Mouse (Mus musculus): ENCODE data around the gene 6030458C11Rik. TPM values are rescaled to one million over a fixed set of nuclear protein-coding genes. Genes with fewer than 3 reads are reported as not detected.

The 6030458C11Rik gene
- polyA plus RNA-seq, 1 experiment from 2014 or later = 33.7 TPM

GRCm38 (mm10) chr15:12840737-12841136 is 16.3 kb upstream of the 6030458C11Rik start:
- no peak overlapping the region for H3K4me3 ChIP-seq
- WGBS = 95% methylated on average over 11 of the region's 11 CpGs
- H3K4me1 ChIP-seq (replicated peaks) = no peaks in the 10 kb centered on the region
- no peak overlapping the region for H3K9ac ChIP-seq
- no peak for ATAC-seq (ENCODE audit: low FRiP score)
- peaks cover 90% of the 10 kb centered on the region for H3K36me3 ChIP-seq
- H3K27me3 ChIP-seq = no peaks in the 10 kb centered on the region
- no peak overlapping the region for H3K27ac ChIP-seq
- no peaks in the 10 kb centered on the region for H3K9me3 ChIP-seq
- no peak overlapping the region for H3K4me2 ChIP-seq

- Histone ChIP-seq H3K4me3 (no peak overlapping the region), H3K9me3 (no peaks in the 10 kb centered on the region), H3K4me2 (no peak overlapping the region), H3K27ac (no peak overlapping the region), H3K9ac (no peak overlapping the region), H3K4me1 (replicated peaks) (no peaks in the 10 kb centered on the region), H3K27me3 (no peaks in the 10 kb centered on the region), H3K36me3 (peaks cover 76% of the 10 kb centered on the region)
- no peak for ATAC-seq (ENCODE audit: low FRiP score)
- 93% methylated on average over 24 of the region's 24 CpGs for WGBS
Measured at GRCm38 (mm10) chr15:12834231-12834630, 9.8 kb upstream of the 6030458C11Rik start.

- ATAC-seq (ENCODE audit: low FRiP score) = 0 out of 2 replicates have a peak, but pooled peaks have one; percentile 52
- Histone ChIP-seq H3K4me3 (no peak overlapping the region), H3K4me1 (replicated peaks) (no peaks in the 10 kb centered on the region), H3K9ac (no peak overlapping the region), H3K36me3 (peaks cover 82% of the 10 kb centered on the region), H3K27ac (no peak overlapping the region), H3K27me3 (no peaks in the 10 kb centered on the region), H3K4me2 (no peak overlapping the region), H3K9me3 (no peaks in the 10 kb centered on the region)
- WGBS = 95% methylated on average over 31 of the region's 31 CpGs
Measured at GRCm38 (mm10) chr15:12833385-12833784, 8.9 kb upstream of the 6030458C11Rik start.

- no peak overlapping the region for H3K4me3 ChIP-seq
- ATAC-seq (ENCODE audit: low FRiP score) = no peak
- peaks cover 82% of the 10 kb centered on the region for H3K36me3 ChIP-seq
- H3K4me1 ChIP-seq (replicated peaks) = no peaks in the 10 kb centered on the region
- H3K27me3 ChIP-seq = no peaks in the 10 kb centered on the region
- H3K4me2 ChIP-seq = no peak overlapping the region
- H3K9me3 ChIP-seq = no peaks in the 10 kb centered on the region
- H3K9ac ChIP-seq = no peak overlapping the region
- WGBS = 97% methylated on average over 4 of the region's 4 CpGs
- no peak overlapping the region for H3K27ac ChIP-seq
Measured at GRCm38 (mm10) chr15:12832599-12832998, 8.2 kb upstream of the 6030458C11Rik start.

- Histone ChIP-seq H3K36me3 (peaks cover 63% of the 10 kb centered on the region), H3K4me1 (replicated peaks) (peaks cover 17% of the 10 kb centered on the region), H3K9me3 (no peaks in the 10 kb centered on the region), H3K9ac (no peak overlapping the region), H3K4me3 (no peak overlapping the region), H3K27me3 (no peaks in the 10 kb centered on the region), H3K27ac (no peak overlapping the region), H3K4me2 (no peak overlapping the region)
- ATAC-seq (ENCODE audit: low FRiP score) = no peak
- 95% methylated on average over 3 of the region's 3 CpGs for WGBS
Measured at GRCm38 (mm10) chr15:12829878-12830277, 5.4 kb upstream of the 6030458C11Rik start.

- Histone ChIP-seq H3K4me3 (peak overlapping the region; percentile 80), H3K27me3 (no peaks in the 10 kb centered on the region), H3K4me1 (replicated peaks) (peaks cover 25% of the 10 kb centered on the region), H3K27ac (no peak overlapping the region), H3K9me3 (no peaks in the 10 kb centered on the region), H3K4me2 (peak overlapping the region; percentile 76), H3K9ac (peak overlapping the region; percentile 94), H3K36me3 (peaks cover 47% of the 10 kb centered on the region)
- no peak for ATAC-seq (ENCODE audit: low FRiP score)
- WGBS = 57% methylated on average over 12 of the region's 12 CpGs
Measured at GRCm38 (mm10) chr15:12825408-12825807, 959 bp upstream of the 6030458C11Rik start.

- Histone ChIP-seq H3K36me3 (peaks cover 44% of the 10 kb centered on the region), H3K4me1 (replicated peaks) (peaks cover 25% of the 10 kb centered on the region), H3K27me3 (no peaks in the 10 kb centered on the region), H3K4me2 (peak overlapping the region; percentile 76), H3K27ac (peak overlapping the region; percentile 88), H3K4me3 (peak overlapping the region; percentile 80), H3K9me3 (no peaks in the 10 kb centered on the region), H3K9ac (peak overlapping the region; percentile 94)
- WGBS = under 1% methylated on average over 31 of the region's 31 CpGs
- ATAC-seq (ENCODE audit: low FRiP score) = peak; percentile 68
Measured at GRCm38 (mm10) chr15:12824965-12825364, 516 bp upstream of the 6030458C11Rik start.

GRCm38 (mm10) chr15:12823455-12824119 is 862 bp downstream of the 6030458C11Rik start:
- ATAC-seq (ENCODE audit: low FRiP score) = no peak
- peak overlapping the region; percentile 73 for H3K4me2 ChIP-seq
- H3K36me3 ChIP-seq = peaks cover 43% of the 10 kb centered on the region
- H3K27ac ChIP-seq = peak overlapping the region; percentile 90; the same call in 1 of the 2 replicates
- H3K9ac ChIP-seq = peak overlapping the region; percentile 94
- no peaks in the 10 kb centered on the region for H3K9me3 ChIP-seq
- WGBS = 94% methylated on average over 2 of the region's 2 CpGs
- peaks cover 25% of the 10 kb centered on the region for H3K4me1 ChIP-seq (replicated peaks)
- peak overlapping the region; percentile 80 for H3K4me3 ChIP-seq
- no peaks in the 10 kb centered on the region for H3K27me3 ChIP-seq

- H3K4me3 ChIP-seq = no peak overlapping the region
- no peak for ATAC-seq (ENCODE audit: low FRiP score)
- H3K27me3 ChIP-seq = no peaks in the 10 kb centered on the region
- peaks cover 25% of the 10 kb centered on the region for H3K4me1 ChIP-seq (replicated peaks)
- no peaks in the 10 kb centered on the region for H3K9me3 ChIP-seq
- no peak overlapping the region for H3K4me2 ChIP-seq
- peaks cover 43% of the 10 kb centered on the region for H3K36me3 ChIP-seq
- H3K9ac ChIP-seq = no peak overlapping the region
- WGBS = 83% methylated on average over 9 of the region's 9 CpGs
- H3K27ac ChIP-seq = no peak overlapping the region
Measured at GRCm38 (mm10) chr15:12822416-12823395, 1.7 kb downstream of the 6030458C11Rik start.

- Histone ChIP-seq H3K4me1 (replicated peaks) (no peaks in the 10 kb centered on the region; the same call in 1 of the 2 replicates), H3K9me3 (no peaks in the 10 kb centered on the region), H3K27me3 (no peaks in the 10 kb centered on the region), H3K27ac (no peak overlapping the region), H3K4me2 (no peak overlapping the region), H3K36me3 (peaks cover 85% of the 10 kb centered on the region), H3K9ac (no peak overlapping the region), H3K4me3 (no peak overlapping the region)
- ATAC-seq (ENCODE audit: low FRiP score) = no peak
- WGBS = 97% methylated on average over 8 of the region's 8 CpGs
Measured at GRCm38 (mm10) chr15:12817592-12817991, 6.9 kb downstream of the 6030458C11Rik start.

- Histone ChIP-seq H3K27me3 (no peaks in the 10 kb centered on the region), H3K4me1 (replicated peaks) (no peaks in the 10 kb centered on the region), H3K27ac (no peak overlapping the region), H3K9me3 (no peaks in the 10 kb centered on the region), H3K9ac (no peak overlapping the region), H3K4me3 (no peak overlapping the region), H3K36me3 (peaks cover 94% of the 10 kb centered on the region), H3K4me2 (no peak overlapping the region)
- WGBS = 93% methylated on average over 11 of the region's 11 CpGs
- no peak for ATAC-seq (ENCODE audit: low FRiP score)
Measured at GRCm38 (mm10) chr15:12812646-12813045, 11.8 kb downstream of the 6030458C11Rik start.

GRCm38 (mm10) chr15:12809305-12809704 is 15.1 kb downstream of the 6030458C11Rik start:
- Histone ChIP-seq H3K36me3 (peaks cover 79% of the 10 kb centered on the region), H3K9me3 (no peaks in the 10 kb centered on the region), H3K4me1 (replicated peaks) (no peaks in the 10 kb centered on the region), H3K9ac (no peak overlapping the region), H3K27ac (no peak overlapping the region), H3K4me2 (no peak overlapping the region), H3K4me3 (no peak overlapping the region), H3K27me3 (no peaks in the 10 kb centered on the region)
- 95% methylated on average over 6 of the region's 6 CpGs for WGBS
- ATAC-seq (ENCODE audit: low FRiP score) = no peak

Measured in hindbrain, embryonic 13.5 days (tissue).